Mouse (Mus musculus) liver, adult 2 months (tissue): ENCODE data around the gene Gm20388.

Source experiments
- CTCF ChIP-seq: fragments of 200-500 bp; IDR thresholded peaks from 2 replicates; pipeline ENCODE4 v1.5.1; 2011; ENCODE audit warnings: low read depth, low read length, control low read depth
- POLR2A ChIP-seq: fragments of 200-500 bp; IDR thresholded peaks from 2 replicates; pipeline ENCODE4 v1.6.1; 2011; ENCODE audit warnings: low read length, control low read depth; ENCODE audit not compliant: insufficient read depth; ENCODE audit errors: extremely low read depth

GRCm38 (mm10) chr8:123308738-123309137 is 3398.1 kb downstream of the Gm20388 start:
- no peak for TF ChIP-seq CTCF
- no peak for TF ChIP-seq POLR2A
